Mouse (Mus musculus) kidney, adult 8-10 months (tissue): ENCODE measurements around the gene Oas1d.
A peak's percentile ranks its signal among the peaks of the same experiment; 100 is the strongest.
"Not testable (repeated sequence)": the region's sequence is repeated elsewhere in the genome, so short reads cannot be mapped to it uniquely, and the experiment has no call there.

ENCODE experiments used
- DNase-seq, 2 experiments: peaks; one replicate each; pipeline ENCODE4 v3.0.0; 2022

Oas1d gene

GRCm38 (mm10) chr5:120914204-120914603 lies at the start of gene Oas1d:
TSS of gene Oas1d (plus strand) at chr5:120914536.
- not testable (repeated sequence) for DNase-seq

DNA sequence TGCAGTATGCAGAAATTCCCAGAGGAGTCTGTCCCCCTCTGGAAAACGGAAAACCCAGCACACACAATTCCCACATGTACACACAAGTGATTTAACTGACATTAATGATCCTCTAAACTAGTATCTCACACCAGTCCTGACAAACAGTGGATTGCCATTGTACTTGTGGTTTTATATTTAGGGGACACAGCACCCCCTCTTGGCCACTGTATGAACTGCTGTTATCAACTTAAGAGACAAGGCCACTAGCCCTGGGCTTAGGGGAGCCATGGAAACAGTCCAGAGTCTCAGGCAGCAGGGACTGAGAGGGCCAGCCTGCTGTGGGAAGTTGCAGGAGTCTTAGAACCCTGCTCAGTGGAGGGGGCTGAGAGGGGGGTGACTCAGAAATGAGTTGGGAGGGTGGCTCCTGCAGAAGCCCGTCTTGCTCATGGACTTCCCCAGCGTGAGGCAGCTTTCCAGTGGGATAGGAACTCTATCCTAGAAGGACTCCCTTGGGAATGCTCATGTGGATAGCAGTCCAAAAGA lies 48.9 kb upstream of the Oas1d start:
- DNase-seq, result peak in 1 of 2 experiments; percentile 19

DNA sequence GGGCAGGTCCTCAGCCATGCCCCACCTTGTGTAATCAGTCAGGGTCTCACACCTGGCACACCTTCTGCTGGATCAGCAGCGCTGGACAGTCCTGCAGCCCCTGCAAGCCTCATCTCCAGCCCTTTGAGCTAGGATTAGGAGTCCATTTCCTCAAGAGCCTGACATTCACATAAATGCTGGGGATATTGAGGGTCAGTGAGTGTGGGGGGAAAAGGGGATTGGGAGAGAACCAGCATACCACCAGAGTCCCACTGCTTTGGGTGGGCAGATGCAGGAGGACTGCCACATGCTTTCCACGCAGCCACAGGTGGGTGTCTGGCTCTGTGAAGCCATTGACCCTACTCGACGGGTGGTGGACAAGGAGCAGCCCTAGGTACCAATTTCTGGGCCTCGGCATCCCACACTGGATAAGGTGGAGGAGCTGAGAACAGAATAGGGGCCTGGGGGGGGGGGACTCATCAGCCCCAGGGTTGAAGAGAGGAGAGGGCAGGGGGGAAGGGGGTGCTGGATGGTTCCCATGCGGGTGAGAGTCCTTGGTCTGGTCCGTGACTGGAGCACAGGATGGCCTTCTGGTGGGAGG lies 44.8 kb upstream of the Oas1d start:
- DNase-seq, result no peak

- no peak for DNase-seq
Measured at GRCm38 (mm10) chr5:120870081-120870480, 44.3 kb upstream of the Oas1d start.

DNA sequence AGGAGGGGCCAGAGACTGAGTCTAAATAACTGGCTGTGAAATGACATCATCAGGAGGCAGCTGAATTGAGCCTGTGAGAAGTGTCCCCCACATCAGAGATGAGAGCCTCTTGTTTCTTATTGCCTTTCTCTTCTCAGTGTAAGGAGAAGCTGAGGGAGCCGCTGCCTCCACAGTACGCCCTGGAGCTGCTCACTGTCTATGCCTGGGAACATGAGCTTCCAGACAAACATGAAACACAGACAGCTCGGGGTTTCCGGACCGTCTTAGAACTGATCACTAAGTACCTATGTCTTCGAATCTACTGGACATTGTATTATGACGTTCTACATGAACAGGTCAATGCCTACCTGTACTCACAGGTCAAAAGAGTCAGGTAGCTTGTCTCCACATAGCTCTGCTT lies 43.6 kb upstream of the Oas1d start:
- DNase-seq, result no peak

DNA sequence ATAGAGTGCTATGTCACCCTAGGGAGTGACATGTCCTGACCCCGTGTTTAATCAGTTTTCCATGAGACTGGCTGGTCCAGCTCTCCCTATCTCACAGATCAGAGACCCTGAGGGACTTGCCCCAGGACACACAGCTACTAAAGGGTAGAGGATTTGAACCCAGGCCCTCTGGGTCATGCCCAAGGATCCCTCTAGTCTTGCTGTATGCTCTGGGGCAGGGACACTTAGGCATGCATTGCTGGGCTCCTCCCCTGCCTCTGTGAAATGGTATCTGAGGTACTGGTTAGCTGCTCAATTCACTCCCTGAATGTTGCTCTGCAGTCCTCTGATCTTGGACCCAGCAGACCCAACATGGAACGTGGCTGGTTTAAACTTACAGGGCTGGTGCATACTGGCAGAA lies 42.9 kb upstream of the Oas1d start:
- DNase-seq, result no peak

DNA sequence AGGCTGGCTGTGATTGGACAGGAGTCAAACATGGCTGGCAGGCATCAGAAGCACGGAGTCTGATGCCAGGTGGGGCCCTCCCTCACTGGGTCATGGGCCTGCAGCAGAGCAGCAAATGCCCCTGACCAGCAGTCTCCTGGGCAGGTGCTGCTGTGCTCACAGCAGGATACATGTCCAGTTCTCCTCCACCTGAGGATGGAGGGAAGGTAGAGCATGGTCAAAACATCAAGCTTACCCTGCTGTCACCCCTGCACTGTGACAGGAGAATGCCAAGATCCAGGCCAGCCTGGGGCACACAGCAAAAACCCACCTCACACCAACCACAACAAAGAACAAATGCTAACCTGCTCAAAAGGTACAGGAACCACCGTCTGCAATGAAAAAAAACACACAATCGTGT lies 37.5 kb upstream of the Oas1d start:
- not testable (repeated sequence) for DNase-seq

GRCm38 (mm10) chr5:120877407-120877806 lies 36.9 kb upstream of the Oas1d start:
- DNase-seq, result not testable (repeated sequence)

- DNase-seq, result not testable (repeated sequence)
Measured at GRCm38 (mm10) chr5:120878803-120879202, 35.5 kb upstream of the Oas1d start.

DNA sequence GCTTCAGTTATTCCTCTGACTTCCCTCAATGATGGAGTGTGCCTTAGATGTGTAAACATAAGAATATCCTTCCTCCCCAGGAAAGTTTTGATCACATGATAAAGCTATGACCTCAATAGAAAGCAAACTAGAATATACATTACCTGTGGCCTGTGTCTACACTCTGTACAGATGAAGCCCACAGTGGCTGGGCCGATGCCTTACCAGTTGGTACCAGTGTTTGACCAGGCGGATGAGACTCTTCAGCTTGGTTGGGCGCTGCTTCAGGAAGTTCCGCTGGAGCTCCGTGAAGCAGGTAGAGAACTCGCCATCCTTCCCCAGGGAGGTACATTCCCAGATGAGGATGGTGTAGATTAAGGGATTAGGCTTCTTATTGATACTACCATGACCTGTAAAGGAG lies 32.7 kb upstream of the Oas1d start:
- DNase-seq, result not testable (repeated sequence)

GRCm38 (mm10) chr5:120887413-120887812 lies 26.9 kb upstream of the Oas1d start, which contains the start of gene Oas1g:
TSS of gene Oas1g (minus strand) at chr5:120887613.
- not testable (repeated sequence) for DNase-seq

DNA sequence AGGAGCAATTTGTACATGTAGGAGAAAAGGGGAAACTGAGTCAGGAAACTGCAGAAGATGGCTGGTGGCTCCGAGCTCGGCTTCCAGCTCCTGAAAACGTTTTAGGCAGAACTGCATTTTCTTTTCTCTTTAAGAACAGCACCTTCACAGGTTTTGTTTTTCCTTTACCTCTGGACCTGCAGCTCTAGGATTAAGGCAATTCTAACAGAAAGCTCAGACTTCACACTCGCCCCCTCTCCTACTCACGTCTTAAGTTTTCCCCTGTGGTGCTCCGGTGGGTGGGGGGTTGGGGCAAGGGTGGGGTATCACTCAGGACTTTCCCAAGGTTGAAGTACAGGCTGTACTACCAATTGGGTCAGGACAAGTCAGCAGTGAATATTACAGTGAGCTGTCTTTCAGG lies 26.5 kb upstream of the Oas1d start:
- no peak for DNase-seq

- not testable (repeated sequence) for DNase-seq
Measured at GRCm38 (mm10) chr5:120888294-120888815, 26.0 kb upstream of the Oas1d start.

DNA sequence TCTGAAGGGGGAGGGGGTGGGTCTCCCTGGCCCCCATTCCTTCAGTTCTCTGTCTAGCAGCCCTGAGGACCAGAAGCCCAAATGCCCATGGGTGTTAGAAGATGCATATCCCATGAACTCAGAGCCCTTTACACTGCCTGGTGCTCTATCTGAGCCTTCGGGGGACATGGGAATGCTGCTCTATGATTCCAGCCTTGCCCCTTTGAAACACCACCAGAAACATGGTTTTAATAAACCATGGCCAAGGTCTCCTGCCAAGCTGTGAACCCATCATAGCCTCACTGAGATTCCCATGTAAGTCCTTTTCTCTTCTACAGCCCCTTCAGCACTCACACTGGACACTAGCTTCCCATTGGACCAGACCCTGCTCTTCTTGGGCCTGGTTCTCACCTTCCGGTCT lies 24.3 kb upstream of the Oas1d start:
- no peak for DNase-seq

- no peak for DNase-seq
Measured at GRCm38 (mm10) chr5:120890991-120891390, 23.3 kb upstream of the Oas1d start.

- DNase-seq, result peak; percentile 22 to 26
Measured at GRCm38 (mm10) chr5:120891566-120892242, 22.6 kb upstream of the Oas1d start.

DNA sequence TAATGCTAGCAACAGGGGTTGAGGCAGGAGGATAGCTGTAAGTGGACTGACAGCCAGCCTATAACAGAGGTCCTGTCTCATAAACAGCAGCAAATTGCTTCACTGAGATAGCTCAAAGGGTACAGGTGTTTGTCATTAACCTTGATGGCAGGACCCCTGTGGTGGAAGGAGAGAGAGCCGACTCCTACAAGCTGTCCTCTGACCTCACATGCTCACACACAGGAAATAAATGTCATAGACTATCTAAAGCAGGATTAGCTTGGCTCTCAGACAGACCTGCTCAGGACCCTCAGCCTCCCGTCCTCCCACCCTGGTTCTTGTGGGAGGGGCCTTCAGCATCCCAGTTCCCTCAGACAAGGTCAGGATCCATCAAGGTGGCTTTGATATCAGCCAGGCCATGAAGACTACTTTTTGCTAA lies 22.1 kb upstream of the Oas1d start:
- DNase-seq, result no peak

- not testable (repeated sequence) for DNase-seq
Measured at GRCm38 (mm10) chr5:120893866-120894265, 20.5 kb upstream of the Oas1d start.

DNA sequence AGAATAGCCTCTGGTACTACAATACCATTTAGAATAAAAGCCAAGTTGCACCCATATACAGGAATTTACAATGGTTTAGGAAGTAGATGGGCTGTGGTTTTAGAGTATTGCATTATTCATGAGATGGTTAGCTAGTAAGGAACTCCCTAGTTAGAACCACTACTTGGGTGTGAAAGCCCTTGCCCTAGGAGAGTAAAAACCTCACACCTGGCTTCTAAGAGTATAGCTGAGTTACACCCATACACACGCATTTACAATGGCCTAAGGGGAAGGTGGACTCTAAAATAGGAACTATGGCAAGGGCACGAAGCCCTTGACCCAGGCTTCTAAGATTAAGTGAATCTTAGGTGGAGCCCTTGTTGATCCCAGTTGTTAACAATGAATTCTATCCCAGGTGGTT lies 19.6 kb upstream of the Oas1d start:
- not testable (repeated sequence) for DNase-seq

DNA sequence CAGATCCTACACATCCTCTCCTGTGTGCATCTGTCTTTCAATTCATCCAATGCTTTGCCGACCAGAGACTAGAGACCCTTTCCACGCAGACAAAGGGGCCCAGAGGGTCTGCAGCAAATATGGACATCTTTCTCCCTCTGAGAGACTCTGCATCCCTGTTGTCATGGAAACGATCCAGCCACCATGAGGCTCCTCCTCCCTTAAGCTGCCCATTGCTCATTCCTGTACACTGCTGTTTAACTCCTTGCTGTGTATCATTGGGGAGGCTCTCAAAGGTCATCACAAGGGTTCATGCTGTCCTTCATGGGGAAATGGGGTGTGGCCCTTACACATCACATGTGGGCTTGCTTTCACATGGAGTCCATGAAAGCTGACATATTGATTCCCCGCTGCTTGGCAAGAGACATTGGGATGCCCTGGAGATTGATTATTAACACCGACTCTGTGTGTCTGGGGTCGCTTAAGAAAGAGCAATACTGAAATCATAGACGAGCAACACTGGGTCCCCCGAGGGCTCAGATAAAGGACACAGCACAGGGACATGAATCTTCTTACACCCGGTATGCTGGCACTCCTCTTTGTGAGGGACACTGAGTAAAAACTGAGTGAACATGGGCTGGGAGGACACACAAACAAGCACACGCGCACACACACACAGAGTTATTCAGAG lies 19.0 kb upstream of the Oas1d start:
- no peak for DNase-seq

GRCm38 (mm10) chr5:120898307-120898706 lies 16.0 kb upstream of the Oas1d start:
- DNase-seq, result no peak

- no peak for DNase-seq
Measured at GRCm38 (mm10) chr5:120898726-120899125, 15.6 kb upstream of the Oas1d start.

DNA sequence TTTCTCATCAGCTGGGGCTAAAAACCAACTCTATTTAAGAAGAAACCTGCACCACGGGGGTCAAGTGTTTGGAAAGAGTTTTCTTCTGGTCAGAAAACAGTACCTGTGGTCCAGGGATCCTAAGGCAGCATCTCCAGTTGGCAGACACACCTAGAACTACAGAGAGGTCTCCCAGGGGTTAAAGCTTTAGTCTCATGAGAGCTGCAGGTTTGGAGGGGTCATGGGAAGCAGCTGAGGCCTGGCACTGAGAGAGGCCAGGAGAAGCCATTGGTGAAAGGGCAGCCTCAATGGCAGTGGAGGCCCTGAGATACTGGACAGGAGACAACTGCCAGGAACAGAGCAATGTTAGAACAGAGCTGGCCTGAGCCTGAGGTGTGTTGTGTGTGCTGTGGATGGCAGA lies 13.7 kb upstream of the Oas1d start:
- no peak for DNase-seq

DNA sequence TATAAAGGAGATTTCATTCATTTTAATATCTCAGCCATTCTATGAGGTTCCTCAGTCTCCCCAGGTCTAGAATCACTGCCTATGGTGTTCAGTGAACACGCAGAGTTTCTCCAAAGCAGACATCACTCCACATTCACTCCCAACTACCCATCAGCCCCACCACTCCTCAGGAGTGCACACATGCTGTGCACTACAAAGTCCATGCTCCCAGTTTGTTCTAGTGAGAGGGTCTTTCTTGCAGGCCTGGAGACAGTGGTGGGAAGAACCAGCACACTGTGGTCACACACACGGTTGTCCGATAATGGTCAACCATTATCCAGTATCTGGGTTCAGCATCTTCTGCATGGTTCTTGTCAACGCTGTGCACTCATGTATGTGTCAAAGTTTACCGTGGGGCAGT lies 12.3 kb upstream of the Oas1d start:
- DNase-seq, result no peak
